Mouse (Mus musculus) E14TG2a.4 (cell line): Measurements from ENCODE around the gene Zhx3.

ENCODE experiments used
- CTCF ChIP-seq: conservative IDR thresholded peaks from 2 replicates; pipeline ENCODE4 v1.5.1; 2014; ENCODE audit warnings: low read length
- NANOG ChIP-seq: IDR thresholded peaks from 2 replicates; pipeline ENCODE4 v1.6.1; 2014; ENCODE audit warnings: borderline replicate concordance, low read length, mixed read lengths
- POU5F1 ChIP-seq: IDR thresholded peaks from 2 replicates; pipeline ENCODE4 v1.6.1; 2014; ENCODE audit warnings: low read length, borderline replicate concordance

- TF ChIP-seq CTCF: no peak
- TF ChIP-seq POU5F1: no peak
- TF ChIP-seq NANOG: no peak
Measured at GRCm38 (mm10) chr2:160747075-160747474, 125.7 kb downstream of the Zhx3 start.
